Mouse (Mus musculus): ENCODE data around the gene Ppard.

DNA sequence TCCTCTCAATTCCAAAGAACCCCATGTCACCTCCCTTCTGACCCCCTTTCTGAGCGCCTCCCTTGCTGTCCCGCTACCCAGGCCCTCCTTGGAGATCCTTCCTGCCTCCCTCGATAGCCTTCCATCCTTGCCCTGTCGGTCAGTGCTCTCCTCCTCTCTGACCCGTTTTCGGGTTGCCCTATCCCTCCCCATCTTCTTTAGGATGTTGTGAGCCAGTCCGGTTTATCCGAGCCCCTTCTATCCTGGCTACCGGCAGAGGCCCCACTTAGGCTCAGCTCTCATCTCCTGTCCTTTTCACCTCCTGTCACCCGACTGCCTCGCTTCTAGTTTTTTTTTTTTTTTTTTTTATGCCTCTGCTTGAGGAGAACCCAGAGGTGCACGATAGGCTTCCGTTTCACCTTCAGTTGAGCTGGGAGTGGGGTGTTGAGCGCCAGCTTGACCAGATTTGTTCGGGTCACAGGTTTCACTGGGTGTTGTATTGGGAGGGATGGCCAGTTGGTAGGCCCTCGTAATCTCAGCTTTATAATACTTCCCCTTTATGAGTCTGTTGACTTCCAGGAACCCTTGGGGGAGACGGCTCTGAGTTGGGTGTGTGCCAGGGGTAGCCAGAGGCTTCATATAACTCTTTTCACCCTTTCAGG lies 711 bp downstream of the Ppard start:
- TF ChIP-seq TAL1 (IDR thresholded peaks at IDR 0.05; ENCODE audit: low read length) (no peak), GATA1 (IDR thresholded peaks at IDR 0.05; ENCODE audit: low read length) (no peak)

Measured in erythroblast, embryonic 14.5 days (primary cell).